Mouse (Mus musculus): Measurements from ENCODE around the gene Hormad1.

DNA sequence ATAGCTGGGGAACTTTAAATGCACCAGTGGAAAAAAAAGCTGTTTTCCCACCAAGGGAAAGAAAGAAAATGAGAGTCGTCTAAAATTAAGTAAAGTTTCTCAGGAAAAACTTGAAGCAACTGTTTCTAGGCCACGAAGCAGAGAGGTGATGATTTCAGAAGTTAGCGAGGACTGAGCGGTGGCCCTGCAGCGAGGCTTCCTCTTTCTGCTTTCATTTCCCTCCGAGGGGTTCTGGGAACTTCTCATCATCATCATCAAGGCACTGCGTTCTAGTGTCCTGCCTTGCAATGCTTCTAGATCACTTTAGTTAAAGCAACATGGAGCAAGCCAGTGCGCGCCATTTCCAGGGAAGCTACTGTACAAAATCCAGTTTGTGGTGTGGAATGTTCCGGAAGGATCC lies 38.3 kb upstream of the Hormad1 start:
- no peak for TF ChIP-seq CTCF (IDR thresholded peaks at IDR 0.05; ENCODE audit: low read depth, low read length)
- TF ChIP-seq POLR2A (IDR thresholded peaks at IDR 0.05; ENCODE audit: extremely low read depth, insufficient read depth, low read length) = no peak

All from liver, adult 2 months (tissue).